Mouse (Mus musculus) forebrain, embryonic 10.5 days (tissue): ENCODE measurements at regions not wholly inside any gene's neighbourhood (a gene's known extent, or its start where the extent isn't known, plus 50 kb on each side); places are given as distances from the start of the nearest gene placed in this dataset.

Source experiments
- DNase-seq: peaks from one replicate; pipeline ENCODE4 v3.0.0-alpha.2; 2017; ENCODE audit warnings: low spot score; ENCODE audit errors: extremely low spot score
- H3K27ac ChIP-seq: fragments of 300-500 bp; sonication (generic); 2 replicates; pipeline ENCODE4 v1.5.1; 2016; ENCODE audit warnings: mild to moderate bottlenecking
- H3K27me3 ChIP-seq: fragments of 300-500 bp; sonication (generic); 2 replicates; pipeline ENCODE4 v1.6.1; 2016; ENCODE audit warnings: mild to moderate bottlenecking; ENCODE audit not compliant: poor library complexity, severe bottlenecking
- H3K36me3 ChIP-seq: fragments of 300-500 bp; sonication (generic); replicated peaks from 2 replicates; pipeline ENCODE4 v1.6.1; 2016; ENCODE audit warnings: mild to moderate bottlenecking, moderate library complexity
- H3K4me1 ChIP-seq: fragments of 300-500 bp; sonication (generic); 2 replicates; pipeline ENCODE4 v1.6.1; 2016
- H3K4me3 ChIP-seq: fragments of 300-500 bp; sonication (generic); 2 replicates; pipeline ENCODE4 v1.5.1; 2016; ENCODE audit warnings: mild to moderate bottlenecking, moderate library complexity
- H3K9me3 ChIP-seq: fragments of 300-500 bp; sonication (generic); 2 replicates; pipeline ENCODE4 v1.6.1; 2016; ENCODE audit warnings: mild to moderate bottlenecking, moderate library complexity
- WGBS: fragments of 180-500 bp; shearing (Covaris S2); methylation state at CpG from one replicate; pipeline ENCODE4 v1.1.7; 2016; 5-methylcytosine and 5-hydroxymethylcytosine counted together

GRCm38 (mm10) chr2:59431867-59432266, 52.6 kb upstream of the Dapl1 start:
- Histone ChIP-seq H3K36me3 (no peaks in the 10 kb centered on the region), H3K4me3 (no peak overlapping the region), H3K27ac (no peak overlapping the region), H3K9me3 (no peaks in the 10 kb centered on the region), H3K27me3 (no peaks in the 10 kb centered on the region), H3K4me1 (no peaks in the 10 kb centered on the region)
- DNase-seq, result no peak
- WGBS, result 89% methylated on average over 7 of the region's 7 CpGs
